25 mouse cellular contexts compared by ENCODE assay signal in genomic region chrX:114836906-114837305, GRCm38 (mm10).
A peak's percentile ranks its signal among the peaks of the same experiment; 100 is the strongest.
DNase-seq lines count a peak whose midpoint lies in the region; ATAC-seq and TF ChIP-seq lines count a peak whose summit lies in the region.
"Had no signal": no experiment of that assay in that cellular context is flagged by ENCODE, and none has a peak within 500 bp of the region (broad histone marks: within the 10 kb centered on the region; RNA-seq: fewer than 3 reads in every experiment).

No protein-coding gene starts in this region.

- peaks cover 0 to 12% of the 10 kb centered on the region in 2 experiments; a peak in 2 of 4 replicates for H3K36me3 ChIP-seq in MEL (ENCODE audit: control insufficient read depth in 1 of 2, insufficient read depth in 2 of 2, low read length in 2 of 2)
- H3K36me3 ChIP-seq in forebrain, embryonic 11.5 days (ENCODE audit: control insufficient read depth, insufficient read depth, low read length) = no peaks in the 10 kb centered on the region
- H3K36me3 ChIP-seq: G1E had no signal

- no peaks in the 10 kb centered on the region for H3K27me3 ChIP-seq in MEL (ENCODE audit: control insufficient read depth in 1 of 2, insufficient read depth in 2 of 2, low read length in 2 of 2)
- no peaks in the 10 kb centered on the region for H3K27me3 ChIP-seq in forebrain, embryonic 11.5 days (ENCODE audit: control insufficient read depth, insufficient read depth, low read length)
- H3K27me3 ChIP-seq: CH12.LX, Patski had no signal

- WGBS in forebrain, embryonic 11.5 days = 76% methylated on average over 3 of the region's 3 CpGs

- H3K27ac ChIP-seq in MEL (ENCODE audit: control insufficient read depth, low read depth, low read length) = peak overlapping the region; percentile 46; the same call in 1 of the 2 replicates
- no peak overlapping the region for H3K27ac ChIP-seq in forebrain, embryonic 11.5 days (ENCODE audit: low read depth, low read length)

- TF ChIP-seq CTCF in MEL (IDR thresholded peaks at IDR 0.05 in 2 of 3, conservative IDR thresholded peaks at IDR 0.05 in 1 of 3; ENCODE audit: control insufficient read depth in 1 of 3, insufficient read depth in 1 of 3, low read depth in 2 of 3, low read length in 3 of 3, poor library complexity in 1 of 3, severe bottlenecking in 1 of 3) = no peak

- H3K4me1 ChIP-seq in MEL (ENCODE audit: control insufficient read depth in 1 of 2, insufficient read depth in 2 of 2, low read length in 2 of 2) = peaks cover 2 to 3% of the 10 kb centered on the region in 2 experiments; a peak in 3 of 4 replicates
- H3K4me1 ChIP-seq in forebrain, embryonic 11.5 days (replicated peaks; ENCODE audit: control insufficient read depth, insufficient read depth, low read length) = no peaks in the 10 kb centered on the region

- no peak overlapping the region for H3K4me2 ChIP-seq in forebrain, embryonic 11.5 days (ENCODE audit: low read depth, low read length, severe bottlenecking)

- peak; percentile 97 to 100 for TF ChIP-seq EP300 in MEL (IDR thresholded peaks at IDR 0.05; ENCODE audit: low read depth in 1 of 2, low read length in 2 of 2)

- DNase-seq in 416B (ENCODE audit: low read depth) = peak; percentile 48
- DNase-seq in MEL (ENCODE audit: low read depth, low spot score) = peak; percentile 75
- peak; percentile 46 for DNase-seq in MEL-GATA-1-ER (ENCODE audit: extremely low read depth, low read depth)
- DNase-seq in T-cell, adult 2 months (ENCODE audit: low spot score) = no peak
- DNase-seq in forebrain, embryonic 11.5 days (ENCODE audit: low spot score) = no peak
- DNase-seq in spleen, postnatal 36 days (ENCODE audit: low spot score in 2 of 2) = no peak
- DNase-seq: adrenal gland, adult 2 months; adrenal gland, adult 8-10 months; adrenal gland, postnatal 10 days; adrenal gland, postnatal 14 days; adrenal gland, postnatal 25 days; adrenal gland, postnatal 36 days; B cell, adult 2 months; cerebellum, adult 11 months; cerebellum, adult 11-12 months; cerebellum, adult 18-20 months; cerebellum, adult 2 months; cerebellum, adult 8-10 months; cerebellum, adult 9-10 months; cerebellum, adult 9-11 months had no signal

- no peak overlapping the region for H3K4me3 ChIP-seq in MEL (ENCODE audit: control insufficient read depth in 1 of 2, insufficient read depth in 1 of 2, low read depth in 2 of 2, low read length in 2 of 2)
- H3K4me3 ChIP-seq in forebrain, embryonic 11.5 days (ENCODE audit: low read depth, low read length) = no peak overlapping the region

- no peak for TF ChIP-seq RAD21 in MEL (IDR thresholded peaks at IDR 0.05; ENCODE audit: low read depth, low read length)

- no peaks in the 10 kb centered on the region for H3K9me3 ChIP-seq in MEL (replicated peaks; ENCODE audit: insufficient read depth, low read length)
- no peaks in the 10 kb centered on the region for H3K9me3 ChIP-seq in forebrain, embryonic 11.5 days (ENCODE audit: control insufficient read depth, low read length)
- H3K9me3 ChIP-seq: G1E had no signal

- no peaks in the 10 kb centered on the region for H3K79me2 ChIP-seq in MEL (ENCODE audit: control insufficient read depth, insufficient read depth, low read length, poor library complexity)

- ATAC-seq in forebrain, embryonic 11.5 days (replicated peaks; ENCODE audit: low FRiP score) = no peak
- ATAC-seq: activated CD4-positive, CD25-positive, alpha-beta regulatory T cell, adult 4 months; CD4-positive, CD25-positive, alpha-beta regulatory T cell, adult 4 months; Patski had no signal

- no peak overlapping the region for H3K9ac ChIP-seq in MEL (ENCODE audit: control insufficient read depth, low read depth, low read length, poor library complexity, severe bottlenecking)
- no peak overlapping the region for H3K9ac ChIP-seq in forebrain, embryonic 11.5 days (ENCODE audit: low read length)

- TF ChIP-seq POLR2A in MEL (IDR thresholded peaks at IDR 0.05; ENCODE audit: control insufficient read depth in 1 of 2, insufficient read depth in 1 of 2, low read depth in 1 of 2, low read length in 2 of 2, poor library complexity in 1 of 2) = no peak

TF ChIP-seq in MEL, 35 proteins besides CTCF, POLR2A, EP300 and RAD21:
- TF ChIP-seq GATA1 (IDR thresholded peaks at IDR 0.05; ENCODE audit: low read depth, low read length) (peak; percentile 100), CHD1 (IDR thresholded peaks at IDR 0.05; ENCODE audit: low read depth, low read length) (no peak), USF1 (IDR thresholded peaks at IDR 0.05; ENCODE audit: low read depth, low read length) (no peak), POLR2AphosphoS2 (IDR thresholded peaks at IDR 0.05; ENCODE audit: low read length) (no peak), UBTF (IDR thresholded peaks at IDR 0.05; ENCODE audit: borderline replicate concordance, insufficient read depth, low read depth, low read length) (no peak), TBP (IDR thresholded peaks at IDR 0.05; ENCODE audit: low read depth, low read length) (no peak), MXI1 (IDR thresholded peaks at IDR 0.05; ENCODE audit: low read depth, low read length) (no peak), CHD2 (IDR thresholded peaks at IDR 0.05; ENCODE audit: low read length) (peak; percentile 52), MAZ (IDR thresholded peaks at IDR 0.05; ENCODE audit: low read depth, low read length) (0 out of 2 replicates have a peak, but pooled peaks have one; percentile 49), RCOR1 (IDR thresholded peaks at IDR 0.05; ENCODE audit: low read depth, low read length) (peak; percentile 89), NRF1 (IDR thresholded peaks at IDR 0.05; ENCODE audit: insufficient read depth, low read depth, low read length, poor library complexity, severe bottlenecking) (no peak), SIN3A (IDR thresholded peaks at IDR 0.05; ENCODE audit: low read length) (0 out of 2 replicates have a peak, but pooled peaks have one; percentile 39), MYB (IDR thresholded peaks at IDR 0.05; ENCODE audit: low read depth, low read length) (no peak), E2F4 (IDR thresholded peaks at IDR 0.05; ENCODE audit: borderline replicate concordance, low read depth, low read length) (no peak), MAFK (IDR thresholded peaks at IDR 0.05; ENCODE audit: borderline replicate concordance, low read depth, low read length) (0 out of 2 replicates have a peak, but pooled peaks have one; percentile 46), BHLHE40 (IDR thresholded peaks at IDR 0.05; ENCODE audit: borderline replicate concordance, low read depth, low read length) (0 out of 2 replicates have a peak, but pooled peaks have one; percentile 51), ZNF384 (IDR thresholded peaks at IDR 0.05; ENCODE audit: low read depth, low read length) (0 out of 2 replicates have a peak, but pooled peaks have one; percentile 17), KAT2A (conservative IDR thresholded peaks at IDR 0.05; ENCODE audit: low read depth, low read length) (no peak), GABPA (IDR thresholded peaks at IDR 0.05; ENCODE audit: low read depth, low read length) (no peak), MAX (IDR thresholded peaks at IDR 0.05; ENCODE audit: low read length) (no peak), TAL1 (IDR thresholded peaks at IDR 0.05; ENCODE audit: low read length) (peak; percentile 38; the same call in 1 of the 2 replicates), MYC (IDR thresholded peaks at IDR 0.05; ENCODE audit: low read depth, low read length) (no peak), ETS1 (IDR thresholded peaks at IDR 0.05; ENCODE audit: low read depth, low read length) (peak; percentile 84), JUND (IDR thresholded peaks at IDR 0.05; ENCODE audit: low read depth, low read length) (no peak), USF2 (IDR thresholded peaks at IDR 0.05; ENCODE audit: borderline replicate concordance in 1 of 2, insufficient read depth in 1 of 2, low read depth in 1 of 2, low read length in 2 of 2) (no peak), ZKSCAN1 (IDR thresholded peaks at IDR 0.05; ENCODE audit: low read depth, low read length) (no peak), HCFC1 (IDR thresholded peaks at IDR 0.05; ENCODE audit: low read depth, low read length) (0 out of 2 replicates have a peak, but pooled peaks have one; percentile 16), TCF12 (IDR thresholded peaks at IDR 0.05; ENCODE audit: low read depth, low read length) (peak; percentile 95), POLR2AphosphoS5 (IDR thresholded peaks at IDR 0.05; ENCODE audit: borderline replicate concordance, low read depth, low read length) (no peak), MEF2A (IDR thresholded peaks at IDR 0.05; ENCODE audit: extremely low read depth, insufficient replicate concordance, low read depth, low read length, poor library complexity, severe bottlenecking) (no peak)

Comparison
In these comparisons a context has a peak if more than half of its experiments do, and no peak if none do; other contexts are left out.
1. DNase-seq: peak in 416B (single experiment), MEL (single experiment) and MEL-GATA-1-ER (single experiment); none in T-cell, adult 2 months (single experiment), forebrain, embryonic 11.5 days (single experiment) and spleen, postnatal 36 days (0 of 2).